Mouse (Mus musculus) heart, postnatal 0 days (tissue): ENCODE measurements around the gene Unc45a. TPM values are rescaled to one million over a fixed set of nuclear protein-coding genes. Genes with fewer than 3 reads are reported as not detected.

Experiments used
- ATAC-seq: fragments of 200-750 bp; cut with Nextera tagmentation; 2 replicates; pipeline ENCODE4 v1.8.0; 2017; ENCODE audit warnings: low read depth, moderate number of reproducible peaks, moderate library complexity; ENCODE audit not compliant: insufficient read depth
- DNase-seq: peaks from one replicate; pipeline ENCODE4 v3.0.0-alpha.2; 2016; ENCODE audit warnings: low spot score
- H3K27ac ChIP-seq: fragments of 300-500 bp; sonication (generic); 2 replicates; pipeline ENCODE4 v1.5.1; 2014; ENCODE audit warnings: low read depth, mild to moderate bottlenecking
- H3K27me3 ChIP-seq: fragments of 300-500 bp; sonication (generic); 2 replicates; pipeline ENCODE4 v1.6.1; 2014; ENCODE audit warnings: low read length, mixed read lengths; ENCODE audit not compliant: control insufficient read depth, insufficient read depth
- H3K36me3 ChIP-seq: fragments of 300-500 bp; sonication (generic); replicated peaks from 2 replicates; pipeline ENCODE4 v1.6.1; 2014; ENCODE audit warnings: low read length, mixed read lengths; ENCODE audit not compliant: control insufficient read depth, insufficient read depth
- H3K4me1 ChIP-seq: fragments of 300-500 bp; sonication (generic); 2 replicates; pipeline ENCODE4 v1.6.1; 2014; ENCODE audit warnings: antibody characterized with exemption; ENCODE audit not compliant: control insufficient read depth, insufficient read depth
- H3K4me2 ChIP-seq: fragments of 300-500 bp; sonication (generic); 2 replicates; pipeline ENCODE4 v1.6.1; 2014; ENCODE audit warnings: low read depth, mild to moderate bottlenecking, low read length, moderate library complexity
- H3K4me3 ChIP-seq: fragments of 300-500 bp; sonication (generic); 2 replicates; pipeline ENCODE4 v1.5.1; 2014; ENCODE audit warnings: low read depth, low read length
- H3K9ac ChIP-seq: fragments of 300-500 bp; sonication (generic); replicated peaks from 2 replicates; pipeline ENCODE4 v1.6.1; 2014; ENCODE audit warnings: low read depth, low read length, mixed read lengths
- H3K9me3 ChIP-seq: fragments of 300-500 bp; sonication (generic); replicated peaks from 2 replicates; pipeline ENCODE4 v1.6.1; 2016; ENCODE audit warnings: low read length; ENCODE audit not compliant: control insufficient read depth
- CTCF ChIP-seq: IDR thresholded peaks from 2 replicates; pipeline ENCODE4 v1.5.1; 2016; ENCODE audit warnings: antibody characterized with exemption, control low read depth, low read depth
- EP300 ChIP-seq: IDR thresholded peaks from 2 replicates; pipeline ENCODE4 v1.6.1; 2016; ENCODE audit warnings: antibody characterized with exemption, low read depth
- WGBS: fragments of 180-500 bp; shearing (Covaris S2); extraction: QIAGEN DNeasy Blood & Tissue Kit; methylation state at CpG from one replicate; pipeline ENCODE4 v1.1.7; 2014; 5-methylcytosine and 5-hydroxymethylcytosine counted together
- polyA plus RNA-seq: library from polyadenylated mRNA; unstranded; fragments of >200 nt; fragmentation: Nextera tagmentation; extraction: Ambion mirVana; gene quantifications from 2 replicates; pipeline ENCODE4 v1.2.1, GENCODE M21; 2015
- total RNA-seq: library from RNA; depleted of rRNA; stranded (reverse); fragments of >200 nt; gene quantifications from 2 replicates; pipeline ENCODE4 v1.2.3, GENCODE M21; 2014; ENCODE audit warnings: low replicate concordance

The Unc45a gene
- total and polyA plus RNA-seq, 2 experiments from 2014 or later, result 12.5 to 44.5 TPM

DNA sequence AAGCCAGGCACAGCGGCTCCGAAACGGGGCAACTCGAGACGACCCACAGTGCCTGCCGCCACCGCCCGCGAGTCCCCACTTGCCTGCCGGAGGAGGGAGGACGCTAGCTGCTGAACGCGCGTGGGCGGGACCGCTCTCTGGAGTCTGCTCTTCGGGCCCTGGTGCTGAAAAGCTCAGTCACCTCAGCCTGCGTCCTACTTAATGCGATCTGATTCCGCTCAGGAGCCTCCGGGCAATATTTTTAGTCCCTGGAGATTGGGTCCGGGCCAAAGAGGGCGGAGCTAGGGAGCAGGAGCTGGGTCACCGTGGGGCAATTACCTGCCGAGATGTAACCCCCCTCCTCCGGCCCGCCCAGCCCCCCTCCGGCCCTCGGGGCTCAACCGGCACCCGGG is 29.8 kb upstream of the Unc45a start:
- peak overlapping the region; percentile 87 for H3K4me2 ChIP-seq
- H3K9me3 ChIP-seq, result no peaks in the 10 kb centered on the region
- WGBS, result 2% methylated on average over 29 of the region's 31 CpGs
- TF ChIP-seq EP300 (no peak), CTCF (no peak)
- peaks cover 29% of the 10 kb centered on the region for H3K36me3 ChIP-seq
- H3K27me3 ChIP-seq, result no peaks in the 10 kb centered on the region
- peak overlapping the region; percentile 83 for H3K9ac ChIP-seq
- H3K4me1 ChIP-seq, result 0 out of 2 replicates have a peak, but pooled peaks cover 10% of the 10 kb centered on the region
- DNase-seq (peak; percentile 65), ATAC-seq (peak; percentile 59)
- peak overlapping the region; percentile 82 for H3K27ac ChIP-seq
- H3K4me3 ChIP-seq, result peak overlapping the region; percentile 92

DNA sequence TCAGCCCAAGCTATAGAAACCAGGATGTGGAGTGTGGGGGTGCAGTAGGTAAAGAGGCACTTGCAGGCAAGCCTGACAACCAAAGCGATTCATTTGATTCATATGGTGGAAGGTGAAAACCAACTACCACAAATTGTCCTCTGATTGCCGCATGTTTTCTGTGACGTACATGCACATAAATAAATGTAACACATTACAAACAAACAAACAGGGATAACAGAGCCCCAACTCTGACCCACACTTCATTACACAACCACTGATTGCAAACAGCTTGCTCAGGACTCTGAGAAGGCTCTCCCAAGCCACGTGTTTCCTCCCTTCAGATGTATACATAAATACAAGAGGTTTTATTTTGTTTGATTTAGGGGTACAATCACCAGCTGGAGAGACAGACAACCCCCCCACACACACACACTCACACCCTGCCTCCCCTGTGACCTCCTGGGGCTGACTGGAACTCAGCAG is 29.2 kb upstream of the Unc45a start:
- 59% methylated on average over 4 of the region's 4 CpGs for WGBS
- H3K4me1 ChIP-seq, result 0 out of 2 replicates have a peak, but pooled peaks cover 10% of the 10 kb centered on the region
- peak overlapping the region; percentile 92 for H3K4me3 ChIP-seq
- DNase-seq (peak; percentile 15), ATAC-seq (no peak)
- peaks cover 29% of the 10 kb centered on the region for H3K36me3 ChIP-seq
- no peak for TF ChIP-seq CTCF
- no peak for TF ChIP-seq EP300
- H3K9me3 ChIP-seq, result no peaks in the 10 kb centered on the region
- peak overlapping the region; percentile 87 for H3K4me2 ChIP-seq
- H3K27ac ChIP-seq, result peak overlapping the region; percentile 82
- peak overlapping the region; percentile 83; the same call in 1 of the 2 replicates for H3K9ac ChIP-seq
- H3K27me3 ChIP-seq, result no peaks in the 10 kb centered on the region

DNA sequence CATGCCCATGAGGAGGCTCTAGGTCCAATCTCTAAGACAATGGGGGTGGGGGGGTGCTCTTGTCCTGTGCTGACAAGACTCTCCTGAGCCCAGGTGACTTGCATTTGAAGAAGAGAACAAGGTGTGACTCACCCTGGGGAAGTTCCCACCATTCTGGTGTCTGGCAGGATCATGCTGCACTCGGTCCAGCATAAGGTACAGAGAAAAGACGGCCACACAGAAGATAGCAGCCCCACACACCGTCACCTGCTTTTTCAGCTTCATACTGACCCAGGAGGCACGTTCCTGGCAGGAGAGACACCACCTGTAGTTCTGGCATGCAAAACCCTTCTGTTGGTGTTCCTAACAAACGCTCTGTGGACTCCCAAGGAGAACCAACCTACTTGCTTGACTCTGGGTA is 28.7 kb upstream of the Unc45a start:
- H3K9ac ChIP-seq, result no peak overlapping the region
- H3K27me3 ChIP-seq, result no peaks in the 10 kb centered on the region
- WGBS, result 68% methylated on average over 5 of the region's 5 CpGs
- no peak for ATAC-seq
- 0 out of 2 replicates have a peak, but pooled peaks cover 10% of the 10 kb centered on the region for H3K4me1 ChIP-seq
- 0 out of 2 replicates have a peak overlapping the region, but pooled peaks have one; percentile 40 for H3K27ac ChIP-seq
- peaks cover 31% of the 10 kb centered on the region for H3K36me3 ChIP-seq
- H3K9me3 ChIP-seq, result no peaks in the 10 kb centered on the region
- TF ChIP-seq CTCF (no peak), EP300 (no peak)
- 0 out of 2 replicates have a peak overlapping the region, but pooled peaks have one; percentile 92 for H3K4me3 ChIP-seq
- H3K4me2 ChIP-seq, result peak overlapping the region; percentile 87
- DNase-seq, result no peak

DNA sequence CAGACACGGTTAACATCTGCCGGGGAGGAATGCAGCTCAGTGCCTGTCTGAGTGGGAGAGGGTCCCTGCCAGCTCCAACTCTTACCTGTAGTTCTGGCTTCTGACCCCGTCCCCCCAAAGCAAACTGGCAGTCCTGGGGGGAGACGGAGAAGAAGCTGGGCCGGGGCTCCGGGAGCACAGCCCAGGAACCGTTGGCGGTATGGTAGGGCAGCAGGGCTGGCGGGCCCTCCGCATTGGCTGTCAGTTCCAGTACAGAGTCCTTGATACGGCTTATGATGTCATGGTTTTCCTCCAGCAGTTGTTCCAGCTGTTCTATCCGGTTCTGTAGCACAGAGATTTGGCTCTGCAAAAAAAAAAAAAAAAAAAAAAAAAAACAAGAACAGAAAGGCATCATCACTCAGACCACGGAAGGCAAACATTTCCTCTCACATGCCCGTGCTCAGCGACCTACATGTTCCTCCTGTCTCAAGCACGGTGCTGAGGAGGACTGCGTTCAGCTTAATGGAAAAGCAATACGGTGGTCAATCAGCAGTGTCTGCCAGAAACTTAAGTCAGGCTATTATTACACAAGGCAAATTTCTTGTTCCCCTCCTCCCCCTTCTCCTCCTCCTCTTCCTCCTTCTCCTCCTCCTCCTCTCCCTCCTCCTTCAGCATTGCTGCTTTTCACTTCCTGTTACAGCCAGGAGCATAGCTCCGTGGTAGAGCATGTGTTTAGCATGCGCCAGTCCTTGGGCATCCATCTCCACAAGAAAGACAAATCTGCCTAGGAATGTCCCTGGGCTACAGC is 28.0 kb upstream of the Unc45a start:
- DNase-seq (peak; percentile 47), ATAC-seq (peak; percentile 31; the same call in 1 of the 2 replicates)
- peak overlapping the region; percentile 31; the same call in 1 of the 2 replicates for H3K9ac ChIP-seq
- H3K4me3 ChIP-seq, result no peak overlapping the region
- 57% methylated on average over 20 of the region's 20 CpGs for WGBS
- 0 out of 2 replicates have a peak, but pooled peaks cover 10% of the 10 kb centered on the region for H3K4me1 ChIP-seq
- H3K27me3 ChIP-seq, result no peaks in the 10 kb centered on the region
- peak overlapping the region; percentile 87; the same call in 1 of the 2 replicates for H3K4me2 ChIP-seq
- TF ChIP-seq CTCF (no peak), EP300 (no peak)
- peaks cover 37% of the 10 kb centered on the region for H3K36me3 ChIP-seq
- H3K9me3 ChIP-seq, result no peaks in the 10 kb centered on the region
- H3K27ac ChIP-seq, result peak overlapping the region; percentile 50

DNA sequence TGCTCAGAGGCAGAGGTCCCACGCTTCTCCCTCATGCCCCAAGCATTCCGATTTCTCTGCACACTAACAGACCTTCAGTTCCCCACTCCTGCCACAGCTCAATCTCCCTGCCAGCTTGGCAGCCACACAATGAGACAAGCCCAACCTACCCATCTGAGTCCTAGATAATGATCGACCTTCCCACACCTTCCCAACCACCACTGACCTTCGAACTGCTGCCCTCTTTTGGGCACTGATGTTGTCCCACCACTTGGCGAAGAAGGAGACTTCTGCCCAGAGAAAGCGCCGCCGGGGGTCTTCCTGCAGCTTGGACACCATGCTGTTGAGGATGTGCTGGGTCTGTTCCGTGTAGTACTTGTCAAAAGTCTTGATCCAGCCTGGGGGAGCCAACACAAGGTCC is 27.2 kb upstream of the Unc45a start:
- peak overlapping the region; percentile 50; the same call in 1 of the 2 replicates for H3K27ac ChIP-seq
- DNase-seq (no peak), ATAC-seq (no peak)
- H3K27me3 ChIP-seq, result no peaks in the 10 kb centered on the region
- TF ChIP-seq EP300, result no peak
- TF ChIP-seq CTCF, result no peak
- H3K36me3 ChIP-seq, result peaks cover 46% of the 10 kb centered on the region
- 0 out of 2 replicates have a peak, but pooled peaks cover 10% of the 10 kb centered on the region for H3K4me1 ChIP-seq
- H3K9me3 ChIP-seq, result no peaks in the 10 kb centered on the region
- H3K9ac ChIP-seq, result no peak overlapping the region
- no peak overlapping the region for H3K4me2 ChIP-seq
- 89% methylated on average over 9 of the region's 9 CpGs for WGBS
- no peak overlapping the region for H3K4me3 ChIP-seq
